Mouse (Mus musculus): ENCODE data around the gene Alb.

GRCm38 (mm10) chr5:90501752-90502151, 41.1 kb downstream of the Alb start:
- TF ChIP-seq POLR2A (IDR thresholded peaks at IDR 0.05; ENCODE audit: low read depth, low read length) = no peak
- no peak for TF ChIP-seq CTCF (IDR thresholded peaks at IDR 0.05; ENCODE audit: extremely low read depth, insufficient read depth, insufficient read length, insufficient replicate concordance)

Data from spleen, adult 2 months (tissue).